Mouse (Mus musculus): ENCODE data around the gene Prdm9. TPM values are rescaled to one million over a fixed set of nuclear protein-coding genes. Genes with fewer than 3 reads are reported as not detected.
A peak's percentile ranks its signal among the peaks of the same experiment; 100 is the strongest.

Gene Prdm9
- polyA plus RNA-seq, 1 experiment from 2014 or later: 1.5 TPM

DNA sequence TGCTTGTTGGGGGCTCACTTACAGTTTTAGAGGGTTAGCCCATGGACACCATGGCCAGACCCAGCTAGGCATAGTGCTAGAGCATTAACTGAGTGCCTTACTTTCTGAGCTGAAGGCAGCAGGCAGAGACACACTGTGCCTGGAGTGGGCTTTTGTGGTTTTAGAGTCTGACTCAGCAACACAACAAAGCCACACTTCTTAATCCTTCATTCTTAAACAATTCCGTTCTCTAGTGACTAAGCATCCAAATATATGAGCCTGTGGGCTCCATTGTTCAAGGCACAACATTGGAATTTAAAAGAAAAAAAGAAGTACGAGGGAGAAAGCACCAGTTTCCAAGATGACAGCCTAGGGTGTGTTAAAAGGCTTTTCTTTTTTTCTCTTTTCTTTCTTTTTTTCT is 53.5 kb downstream of the Prdm9 start:
- Histone ChIP-seq H3K4me1 (ENCODE audit: control insufficient read depth, insufficient read depth, low read length) (no peaks in the 10 kb centered on the region), H3K27ac (ENCODE audit: low read length) (no peak overlapping the region), H3K27me3 (replicated peaks; ENCODE audit: control insufficient read depth, insufficient read depth, low read length) (no peaks in the 10 kb centered on the region), H3K9me3 (ENCODE audit: control insufficient read depth, low read length) (no peaks in the 10 kb centered on the region), H3K4me3 (ENCODE audit: low read length) (no peak overlapping the region), H3K36me3 (ENCODE audit: control insufficient read depth, insufficient read depth, low read length) (peaks cover 29% of the 10 kb centered on the region), H3K9ac (ENCODE audit: low read depth, low read length) (no peak overlapping the region), H3K4me2 (ENCODE audit: low read depth, low read length) (no peak overlapping the region)
- WGBS: 88% methylated on average over 2 of the region's 2 CpGs
- no peak for ATAC-seq

DNA sequence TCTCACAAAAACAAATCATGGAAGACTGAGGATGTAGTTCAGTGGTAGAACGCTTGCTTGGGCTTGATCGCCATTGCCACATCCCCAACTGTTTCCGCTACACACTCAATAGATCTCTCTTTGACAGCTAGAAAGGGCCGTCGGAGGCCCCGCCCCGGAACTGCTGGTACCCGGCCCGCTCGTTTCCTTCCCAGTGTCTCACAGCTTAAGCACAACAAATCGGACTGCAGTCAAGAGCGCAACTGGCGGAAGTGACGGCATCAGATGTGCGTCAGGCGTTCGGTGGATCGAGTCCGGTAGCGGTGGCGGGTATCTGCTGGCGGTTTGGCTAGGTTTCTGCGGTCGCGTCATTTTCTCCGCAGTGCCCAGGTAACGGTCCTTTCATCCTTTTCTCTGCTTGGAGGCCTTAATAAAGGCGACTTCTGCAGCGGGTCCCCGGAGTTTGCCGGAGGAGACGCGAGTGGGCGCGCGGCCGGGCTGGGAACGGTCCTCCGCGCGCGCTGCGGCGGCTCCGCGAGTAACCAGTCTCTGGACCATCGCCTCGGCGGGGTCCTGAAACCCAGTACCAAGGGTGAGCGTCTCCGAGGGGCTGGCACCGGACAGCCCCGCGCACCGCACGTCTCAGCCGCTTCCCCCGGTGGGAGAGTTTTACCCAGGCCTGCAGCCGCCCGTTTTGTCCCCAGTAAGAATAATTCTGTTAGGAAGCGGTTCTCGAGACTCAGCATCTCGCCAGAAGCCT is 64.3 kb downstream of the Prdm9 start, which contains the start of the genes Psmb1 and Tbp:
Psmb1 (minus strand) TSS at position 96 of the 739 bp plus-strand sequence.
Tbp (plus strand) TSS at position 233 of the 739 bp plus-strand sequence.
- H3K4me1 ChIP-seq (ENCODE audit: control insufficient read depth, insufficient read depth, low read length): peaks cover 27% of the 10 kb centered on the region
- H3K36me3 ChIP-seq (ENCODE audit: control insufficient read depth, insufficient read depth, low read length): peaks cover 6% of the 10 kb centered on the region
- peak within 1 kb of the TSS; percentile 94 for H3K9ac ChIP-seq (ENCODE audit: low read depth, low read length)
- H3K27ac ChIP-seq (ENCODE audit: low read length): peak within 1 kb of the TSS; percentile 97
- H3K4me3 ChIP-seq (ENCODE audit: low read length): peak within 1 kb of the TSS; percentile 96
- under 1% methylated on average over 63 of the region's 63 CpGs for WGBS
- peak; percentile 92 for ATAC-seq
- peak within 1 kb of the TSS; percentile 68 for H3K4me2 ChIP-seq (ENCODE audit: low read depth, low read length)
- H3K27me3 ChIP-seq (replicated peaks; ENCODE audit: control insufficient read depth, insufficient read depth, low read length): no peaks in the 10 kb centered on the region
- H3K9me3 ChIP-seq (ENCODE audit: control insufficient read depth, low read length): no peaks in the 10 kb centered on the region

DNA sequence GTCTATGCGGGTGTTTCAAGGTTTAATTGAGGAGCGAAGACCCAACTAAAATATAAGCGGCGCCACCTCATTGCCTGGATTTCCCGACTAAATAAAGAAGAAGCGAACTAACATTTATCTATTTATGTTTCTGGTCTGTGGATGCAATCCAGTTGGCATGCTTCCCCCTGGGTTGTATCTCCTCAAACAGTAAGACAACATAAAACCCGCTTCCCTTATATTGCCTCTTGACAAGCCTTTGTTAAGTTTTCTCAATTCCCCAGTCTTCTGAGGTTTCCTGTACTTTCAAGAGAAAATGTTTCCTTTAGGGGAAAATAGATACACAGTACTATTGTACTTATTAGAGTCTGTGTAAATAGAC is 65.4 kb downstream of the Prdm9 start:
- no peaks in the 10 kb centered on the region for H3K27me3 ChIP-seq (replicated peaks; ENCODE audit: control insufficient read depth, insufficient read depth, low read length)
- H3K27ac ChIP-seq (ENCODE audit: low read length): peak overlapping the region; percentile 97
- peaks cover 27% of the 10 kb centered on the region for H3K4me1 ChIP-seq (ENCODE audit: control insufficient read depth, insufficient read depth, low read length)
- H3K9me3 ChIP-seq (ENCODE audit: control insufficient read depth, low read length): no peaks in the 10 kb centered on the region
- ATAC-seq: no peak
- H3K9ac ChIP-seq (ENCODE audit: low read depth, low read length): peak overlapping the region; percentile 94
- H3K36me3 ChIP-seq (ENCODE audit: control insufficient read depth, insufficient read depth, low read length): no peaks in the 10 kb centered on the region
- peak overlapping the region; percentile 68 for H3K4me2 ChIP-seq (ENCODE audit: low read depth, low read length)
- H3K4me3 ChIP-seq (ENCODE audit: low read length): peak overlapping the region; percentile 96
- 44% methylated on average over 7 of the region's 7 CpGs for WGBS

DNA sequence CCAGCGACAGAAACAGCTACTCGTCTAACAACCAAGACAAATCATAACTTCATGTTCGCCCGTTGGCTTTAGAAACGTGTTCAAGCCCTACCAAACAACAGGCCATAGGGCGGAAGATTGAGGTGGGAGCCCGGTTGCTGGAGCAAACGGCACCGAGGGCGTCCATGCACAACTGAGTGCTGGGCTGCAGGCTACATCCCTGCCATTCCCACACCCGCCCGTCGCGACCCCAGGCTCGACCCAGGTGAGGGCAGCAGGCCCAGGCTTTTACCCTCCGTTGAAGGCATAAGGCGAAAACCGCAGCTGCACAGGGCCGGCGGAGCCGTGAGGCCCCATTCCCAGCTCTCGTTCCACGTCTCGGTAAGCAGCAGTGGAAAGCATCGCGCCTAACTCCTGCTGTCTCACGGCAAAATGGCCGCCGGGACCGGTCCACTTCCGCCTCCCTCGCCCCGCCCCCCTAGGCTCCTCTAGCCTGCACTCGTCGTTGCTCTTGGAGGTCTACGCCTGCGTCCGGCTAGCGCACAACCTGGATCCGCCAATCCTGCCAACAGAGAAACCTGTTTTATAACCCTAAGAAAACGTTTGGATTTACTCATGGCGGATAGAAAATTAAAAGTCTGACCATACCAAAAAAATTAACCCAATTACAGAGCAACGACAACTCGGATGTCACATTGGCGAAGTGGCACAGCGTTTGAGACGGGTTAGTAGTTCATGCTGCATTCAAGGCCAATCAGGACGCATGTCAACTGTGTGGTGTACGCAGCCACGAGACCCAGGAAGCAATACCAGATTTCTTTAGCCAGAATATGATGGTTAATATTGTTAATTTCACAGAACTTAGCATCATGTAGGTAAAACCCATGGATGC is 66.0 kb downstream of the Prdm9 start:
- WGBS: under 1% methylated on average over 50 of the region's 50 CpGs
- Histone ChIP-seq H3K4me1 (ENCODE audit: control insufficient read depth, insufficient read depth, low read length) (peaks cover 27% of the 10 kb centered on the region), H3K27me3 (replicated peaks; ENCODE audit: control insufficient read depth, insufficient read depth, low read length) (no peaks in the 10 kb centered on the region), H3K9me3 (ENCODE audit: control insufficient read depth, low read length) (no peaks in the 10 kb centered on the region), H3K4me3 (ENCODE audit: low read length) (peak overlapping the region; percentile 96), H3K27ac (ENCODE audit: low read length) (peak overlapping the region; percentile 97), H3K4me2 (ENCODE audit: low read depth, low read length) (peak overlapping the region; percentile 80), H3K36me3 (ENCODE audit: control insufficient read depth, insufficient read depth, low read length) (no peaks in the 10 kb centered on the region), H3K9ac (ENCODE audit: low read depth, low read length) (peak overlapping the region; percentile 94)
- ATAC-seq: peak; percentile 95

Other genes with a start within 250 kb of the Prdm9 start
- gene Dll1, start 187.5 kb downstream of the Prdm9 start, polyA plus RNA-seq (2015; fragmentation: Nextera tagmentation; extraction: Ambion mirVana): 24.2 and 25.4 TPM in 2 replicates
- 26.8 and 27.4 TPM in 2 replicates for gene Fam120b, start 168.2 kb downstream of the Prdm9 start, polyA plus RNA-seq (2015; fragmentation: Nextera tagmentation; extraction: Ambion mirVana)
- gene Psmb1, start 64.6 kb downstream of the Prdm9 start, polyA plus RNA-seq (2015; fragmentation: Nextera tagmentation; extraction: Ambion mirVana): 238 and 252 TPM in 2 replicates
- gene Tbp, start 64.5 kb downstream of the Prdm9 start, polyA plus RNA-seq (2015; fragmentation: Nextera tagmentation; extraction: Ambion mirVana): 32.9 and 33.6 TPM in 2 replicates
- 48.1 and 48.9 TPM in 2 replicates for gene Pdcd2, start 37.1 kb downstream of the Prdm9 start, polyA plus RNA-seq (2015; fragmentation: Nextera tagmentation; extraction: Ambion mirVana)
- 13.4 and 14.3 TPM in 2 replicates for gene Chd1, start 140.6 kb upstream of the Prdm9 start, polyA plus RNA-seq (2015; fragmentation: Nextera tagmentation; extraction: Ambion mirVana)